Mouse (Mus musculus): ENCODE results near the gene Tmeff1.

- TF ChIP-seq GATA1 (IDR thresholded peaks at IDR 0.05; ENCODE audit: borderline replicate concordance, low read length), result no peak
- no peak for TF ChIP-seq FLI1 (IDR thresholded peaks at IDR 0.05; ENCODE audit: low read length)
Measured at GRCm38 (mm10) chr4:48587526-48587925, 2.6 kb downstream of the Tmeff1 start.
